Mouse (Mus musculus): Measurements from ENCODE around the gene Tll1.

DNA sequence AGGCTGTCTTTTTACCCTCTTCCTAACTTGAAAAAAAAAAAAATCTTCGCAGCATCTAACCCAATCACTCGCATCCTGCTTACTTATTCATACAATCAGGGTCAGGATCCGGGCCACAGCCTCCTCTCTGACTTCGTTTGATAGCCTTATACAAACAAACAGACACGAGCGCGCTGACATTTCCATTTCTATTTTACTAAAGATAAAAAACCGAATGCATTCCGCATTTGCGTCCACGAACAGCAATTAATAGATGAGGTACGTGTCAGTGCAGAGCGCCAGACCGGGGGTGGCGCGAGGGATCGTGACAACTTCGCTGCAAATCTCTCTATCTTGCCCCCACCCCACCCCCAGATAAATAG lies at the start of gene Tll1:
- no peak for TF ChIP-seq POLR2A (IDR thresholded peaks at IDR 0.05; ENCODE audit: insufficient read depth, low read length)
- no peak for TF ChIP-seq CTCF (IDR thresholded peaks at IDR 0.05; ENCODE audit: low read depth, low read length)
- no peak for TF ChIP-seq EP300 (IDR thresholded peaks at IDR 0.05; ENCODE audit: insufficient read depth, low read depth, low read length)
